Mouse (Mus musculus) kidney, embryonic 16.5 days (tissue): ENCODE measurements around the gene Gm28102. TPM values are rescaled to one million over a fixed set of nuclear protein-coding genes. Genes with fewer than 3 reads are reported as not detected.
"Not testable (repeated sequence)": the region's sequence is repeated elsewhere in the genome, so short reads cannot be mapped to it uniquely, and the experiment has no call there.

ENCODE experiments used
- ATAC-seq: fragments of 200-750 bp; cut with Nextera tagmentation; 2 replicates; pipeline ENCODE4 v1.8.0; 2017; ENCODE audit warnings: moderate TSS enrichment; ENCODE audit not compliant: low FRiP score, low TSS enrichment
- H3K27ac ChIP-seq: fragments of 300-500 bp; sonication (generic); 2 replicates; pipeline ENCODE4 v1.5.1; 2014; ENCODE audit warnings: low read length
- H3K27me3 ChIP-seq: fragments of 300-500 bp; sonication (generic); 2 replicates; pipeline ENCODE4 v1.6.1; 2014; ENCODE audit warnings: low read length, control low read depth, mixed read lengths; ENCODE audit not compliant: insufficient read depth
- H3K36me3 ChIP-seq: fragments of 300-500 bp; sonication (generic); 2 replicates; pipeline ENCODE4 v1.6.1; 2014; ENCODE audit warnings: low read length, control low read depth, mixed read lengths; ENCODE audit not compliant: insufficient read depth
- H3K4me1 ChIP-seq: fragments of 300-500 bp; sonication (generic); 2 replicates; pipeline ENCODE4 v1.6.1; 2014; ENCODE audit warnings: low read length, control low read depth, mixed read lengths; ENCODE audit not compliant: insufficient read depth
- H3K4me2 ChIP-seq: fragments of 300-500 bp; sonication (generic); replicated peaks from 2 replicates; pipeline ENCODE4 v1.6.1; 2014; ENCODE audit warnings: low read depth, low read length
- H3K4me3 ChIP-seq: fragments of 300-500 bp; sonication (generic); 2 replicates; pipeline ENCODE4 v1.5.1; 2014; ENCODE audit warnings: mild to moderate bottlenecking, low read length
- H3K9ac ChIP-seq: fragments of 300-500 bp; sonication (generic); replicated peaks from 2 replicates; pipeline ENCODE4 v1.6.1; 2014; ENCODE audit warnings: low read length
- H3K9me3 ChIP-seq: fragments of 300-500 bp; sonication (generic); 2 replicates; pipeline ENCODE4 v1.6.1; 2016; ENCODE audit warnings: low read length, control low read depth
- WGBS: fragments of 180-500 bp; shearing (Covaris S2); extraction: QIAGEN DNeasy Blood & Tissue Kit; methylation state at CpG from one replicate; pipeline ENCODE4 v1.1.7; 2014; 5-methylcytosine and 5-hydroxymethylcytosine counted together
- polyA plus RNA-seq: library from polyadenylated mRNA; unstranded; fragments of >200 nt; fragmentation: Nextera tagmentation; extraction: Ambion mirVana; gene quantifications from 2 replicates; pipeline ENCODE4 v1.2.1, GENCODE M21; 2015

Gm28102 gene
- not detected in 2 replicates for polyA plus RNA-seq

GRCm38 (mm10) chrY:88053015-88053414, at the start of gene Gm28102:
Gm28102 (plus strand) TSS chrY:88053315.
- H3K4me3 ChIP-seq, H3K9me3 ChIP-seq, H3K9ac ChIP-seq, H3K4me1 ChIP-seq, H3K27ac ChIP-seq, ATAC-seq, H3K36me3 ChIP-seq, H3K27me3 ChIP-seq, H3K4me2 ChIP-seq: not testable (repeated sequence)
- WGBS, result 60% methylated on average over 1 of the region's 7 CpGs
